Comparison of ENCODE assay signal across 7 mouse cellular contexts in the genomic region with DNA sequence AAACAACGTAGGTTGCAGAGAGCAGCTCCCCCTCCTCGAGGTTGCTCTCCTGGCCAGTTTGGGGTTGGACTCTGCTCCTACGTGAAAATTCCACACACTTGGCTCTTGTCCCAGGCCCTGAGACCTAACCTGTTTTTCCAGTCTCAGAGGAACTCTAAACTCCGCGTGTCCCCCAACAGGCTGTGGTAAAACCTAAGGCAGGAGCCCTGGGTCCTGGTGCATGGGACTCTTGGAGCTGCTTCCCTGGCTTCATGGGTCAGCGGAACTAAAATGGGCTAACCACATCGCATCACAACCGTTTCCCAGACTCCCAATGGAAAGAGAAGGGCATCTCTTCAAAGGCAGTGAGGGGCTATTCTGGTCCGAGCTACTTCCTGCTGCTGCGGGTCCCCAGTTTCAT. TPM values are rescaled to one million over a fixed set of nuclear protein-coding genes. Genes with fewer than 3 reads are reported as not detected.
DNase-seq lines count a peak whose midpoint lies in the region; ATAC-seq and TF ChIP-seq lines count a peak whose summit lies in the region.

No protein-coding gene starts in this region.

- H3K27me3 ChIP-seq in thymus, adult 2 months (ENCODE audit: control insufficient read depth, insufficient read depth, low read length), result no peaks in the 10 kb centered on the region
- H3K27me3 ChIP-seq in forebrain, embryonic 15.5 days, result no peaks in the 10 kb centered on the region
- no peaks in the 10 kb centered on the region for H3K27me3 ChIP-seq in megakaryocyte, embryonic 14.5 days (replicated peaks)

- no peak for TF ChIP-seq CTCF in thymus, adult 2 months (IDR thresholded peaks at IDR 0.05; ENCODE audit: borderline replicate concordance, control insufficient read depth, extremely low read depth, insufficient read depth, low read length, poor library complexity)

- H3K27ac ChIP-seq in thymus, adult 2 months (ENCODE audit: control insufficient read depth, insufficient read depth, low read length), result no peak overlapping the region
- H3K27ac ChIP-seq in forebrain, embryonic 15.5 days (replicated peaks), result peak overlapping the region; percentile 80

- peaks cover 5% of the 10 kb centered on the region; the same call in 1 of the 2 replicates for H3K4me1 ChIP-seq in thymus, adult 2 months (replicated peaks; ENCODE audit: control insufficient read depth, insufficient read depth, low read length)
- peaks cover 20% of the 10 kb centered on the region for H3K4me1 ChIP-seq in forebrain, embryonic 15.5 days
- H3K4me1 ChIP-seq in megakaryocyte, embryonic 14.5 days, result peaks cover 27% of the 10 kb centered on the region

- H3K9me3 ChIP-seq in forebrain, embryonic 15.5 days, result no peaks in the 10 kb centered on the region
- no peaks in the 10 kb centered on the region for H3K9me3 ChIP-seq in megakaryocyte, embryonic 14.5 days

- H3K4me3 ChIP-seq in thymus, adult 2 months (ENCODE audit: control insufficient read depth, insufficient read depth, low read length), result peak overlapping the region; percentile 70
- peak overlapping the region; percentile 85 for H3K4me3 ChIP-seq in forebrain, embryonic 15.5 days
- H3K4me3 ChIP-seq in megakaryocyte, embryonic 14.5 days (replicated peaks), result peak overlapping the region; percentile 95

- TF ChIP-seq POLR2A in thymus, adult 2 months (IDR thresholded peaks at IDR 0.05; ENCODE audit: control insufficient read depth, extremely low read depth, insufficient read depth, low read length, poor library complexity), result no peak

- H3K4me2 ChIP-seq in forebrain, embryonic 15.5 days (replicated peaks), result peak overlapping the region; percentile 85

- peak overlapping the region; percentile 87 for H3K9ac ChIP-seq in forebrain, embryonic 15.5 days (replicated peaks)

- 30% methylated on average over 10 of the region's 10 CpGs for WGBS in thymus, adult 2 months
- WGBS in forebrain, embryonic 15.5 days, result 2% methylated on average over 10 of the region's 10 CpGs

- peaks cover 6% of the 10 kb centered on the region for H3K36me3 ChIP-seq in thymus, adult 2 months (ENCODE audit: control insufficient read depth, insufficient read depth, low read length)
- peaks cover 29% of the 10 kb centered on the region for H3K36me3 ChIP-seq in forebrain, embryonic 15.5 days
- peaks cover 57% of the 10 kb centered on the region for H3K36me3 ChIP-seq in megakaryocyte, embryonic 14.5 days (replicated peaks; ENCODE audit: low read length)

- DNase-seq in thymus, adult 2 months, result no peak
- DNase-seq in thymus, postnatal 4 days, result no peak
- peak; percentile 82 to 83 for DNase-seq in kidney, postnatal 36 days
- no peak for DNase-seq in adipocyte (ENCODE audit: low spot score)
- no peak for DNase-seq in right cerebral cortex, adult 18-20 months

- ATAC-seq in forebrain, embryonic 15.5 days (replicated peaks), result no peak

RNA-seq across cellular contexts. Expression of a gene that starts 1.9 kb away (rescaled TPM):
- polyA plus RNA-seq in thymus, adult 2 months (2012; rRNA removed), result 104 and 117 TPM in 2 replicates
- polyA plus RNA-seq in forebrain, embryonic 15.5 days (2015; fragmentation: Nextera tagmentation; extraction: Ambion mirVana), result 82.2 and 85.3 TPM in 2 replicates
- polyA plus RNA-seq in megakaryocyte, embryonic 14.5 days (2012; ENCODE audit: insufficient read depth, low replicate concordance), result 14.8 and 14.9 TPM in 2 replicates

RNA-seq across cellular contexts. Expression of a gene that starts 48.2 kb away (rescaled TPM):
- polyA plus RNA-seq in thymus, adult 2 months (2012; rRNA removed), result 4.2 and 4.8 TPM in 2 replicates
- 15.3 and 15.8 TPM in 2 replicates for polyA plus RNA-seq in forebrain, embryonic 15.5 days (2015; fragmentation: Nextera tagmentation; extraction: Ambion mirVana)
- 1.2 and 2.3 TPM in 2 replicates for polyA plus RNA-seq in megakaryocyte, embryonic 14.5 days (2012; ENCODE audit: insufficient read depth, low replicate concordance)

Comparison
In these comparisons a context has a peak if more than half of its experiments do, and no peak if none do; other contexts are left out.
1. DNase-seq: peak in kidney, postnatal 36 days (2 of 2); none in thymus, adult 2 months (single experiment), thymus, postnatal 4 days (single experiment), adipocyte (single experiment) and right cerebral cortex, adult 18-20 months (single experiment).
2. Peak in every context shown above with its lines, with median percentiles within 50 percentile points of each other: H3K4me3 ChIP-seq.